Mouse (Mus musculus): Measurements from ENCODE around the gene Vps41. TPM values are rescaled to one million over a fixed set of nuclear protein-coding genes. Genes with fewer than 3 reads are reported as not detected.

Vps41 gene
- polyA plus RNA-seq, 1 experiment from 2014 or later = 105 TPM

DNA sequence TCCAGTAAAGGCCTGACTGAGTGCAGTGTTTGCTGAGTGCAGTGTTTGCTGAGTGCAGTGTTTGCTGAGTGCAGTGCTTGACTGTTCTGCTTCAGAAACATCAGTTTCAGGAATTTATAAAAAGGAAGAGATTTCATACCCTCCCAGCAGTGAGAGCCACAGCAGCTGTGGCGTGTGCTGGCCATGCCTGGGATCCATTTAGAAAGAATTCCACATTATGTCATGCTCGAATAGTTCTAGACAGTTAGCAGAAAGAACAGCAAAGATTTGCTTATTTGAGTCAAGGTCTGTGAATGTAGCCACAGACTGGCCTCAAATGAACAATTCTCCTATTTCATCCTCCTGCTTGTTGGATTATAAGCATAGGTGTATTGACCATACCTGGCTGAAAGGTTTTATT is 71.6 kb downstream of the Vps41 start:
- WGBS = 66% methylated on average over 2 of the region's 2 CpGs
- Histone ChIP-seq H3K27me3 (ENCODE audit: control insufficient read depth, insufficient read depth, low read length) (no peaks in the 10 kb centered on the region), H3K4me2 (no peak overlapping the region), H3K4me1 (ENCODE audit: control insufficient read depth, insufficient read depth, low read length) (no peaks in the 10 kb centered on the region), H3K4me3 (ENCODE audit: low read depth, low read length) (no peak overlapping the region), H3K27ac (ENCODE audit: low read depth, low read length) (no peak overlapping the region), H3K9ac (ENCODE audit: low read length) (no peak overlapping the region), H3K9me3 (ENCODE audit: control insufficient read depth, low read length) (no peaks in the 10 kb centered on the region), H3K36me3 (ENCODE audit: control insufficient read depth, insufficient read depth, low read length) (no peaks in the 10 kb centered on the region)
- no peak for ATAC-seq (ENCODE audit: low FRiP score)
- DNase-seq (ENCODE audit: low spot score, missing footprints) = peak; percentile 72

DNA sequence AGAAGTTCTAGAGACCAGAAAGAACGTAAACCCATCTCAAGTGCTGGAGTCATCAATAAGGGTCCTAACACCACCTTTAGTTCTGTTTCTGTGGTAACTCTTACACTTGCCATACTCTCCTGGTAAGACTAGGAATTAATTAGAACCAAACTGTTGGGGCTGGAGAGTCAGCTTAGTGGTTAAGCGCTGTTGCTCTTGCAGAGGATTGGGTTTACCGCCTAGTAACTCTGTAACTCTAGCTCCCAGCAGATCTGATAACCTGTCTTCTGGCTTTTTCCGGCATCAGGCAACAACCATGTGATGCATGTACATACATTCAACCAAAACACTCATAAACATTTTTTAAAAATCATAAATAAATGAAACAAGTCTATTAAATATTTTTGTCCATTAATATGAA is 72.6 kb downstream of the Vps41 start:
- no peak overlapping the region for H3K27ac ChIP-seq (ENCODE audit: low read depth, low read length)
- no peak overlapping the region for H3K9ac ChIP-seq (ENCODE audit: low read length)
- 95% methylated on average over 4 of the region's 4 CpGs for WGBS
- peak; percentile 59 for DNase-seq (ENCODE audit: low spot score, missing footprints)
- H3K36me3 ChIP-seq (ENCODE audit: control insufficient read depth, insufficient read depth, low read length) = no peaks in the 10 kb centered on the region
- no peak overlapping the region for H3K4me2 ChIP-seq
- H3K27me3 ChIP-seq (ENCODE audit: control insufficient read depth, insufficient read depth, low read length) = no peaks in the 10 kb centered on the region
- H3K4me3 ChIP-seq (ENCODE audit: low read depth, low read length) = no peak overlapping the region
- no peaks in the 10 kb centered on the region for H3K9me3 ChIP-seq (ENCODE audit: control insufficient read depth, low read length)
- ATAC-seq (ENCODE audit: low FRiP score) = no peak
- no peaks in the 10 kb centered on the region for H3K4me1 ChIP-seq (ENCODE audit: control insufficient read depth, insufficient read depth, low read length)

DNA sequence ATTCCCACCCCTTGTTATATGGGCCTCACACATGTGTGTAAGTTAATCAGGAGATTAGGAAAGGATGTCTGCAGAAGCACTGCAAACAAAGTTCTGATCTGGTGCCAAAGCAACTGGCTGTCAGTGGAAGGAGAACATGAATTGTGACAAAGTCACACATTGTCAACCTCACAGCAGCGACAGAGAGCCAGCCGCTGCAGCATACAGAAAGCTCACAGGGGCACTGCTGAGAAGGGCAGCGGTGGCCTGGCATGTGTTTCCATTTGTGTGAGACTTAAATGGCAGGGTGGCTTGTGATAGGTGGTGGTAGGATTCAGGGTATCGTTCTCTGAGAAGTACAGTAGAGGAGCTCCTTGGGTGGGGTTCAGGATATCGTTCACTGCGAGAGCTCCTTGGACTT is 73.0 kb downstream of the Vps41 start:
- ATAC-seq (ENCODE audit: low FRiP score) (no peak), DNase-seq (ENCODE audit: low spot score, missing footprints) (no peak)
- no peaks in the 10 kb centered on the region for H3K4me1 ChIP-seq (ENCODE audit: control insufficient read depth, insufficient read depth, low read length)
- H3K27ac ChIP-seq (ENCODE audit: low read depth, low read length) = no peak overlapping the region
- H3K4me3 ChIP-seq (ENCODE audit: low read depth, low read length) = no peak overlapping the region
- no peaks in the 10 kb centered on the region for H3K9me3 ChIP-seq (ENCODE audit: control insufficient read depth, low read length)
- 84% methylated on average over 6 of the region's 6 CpGs for WGBS
- H3K9ac ChIP-seq (ENCODE audit: low read length) = no peak overlapping the region
- no peaks in the 10 kb centered on the region for H3K27me3 ChIP-seq (ENCODE audit: control insufficient read depth, insufficient read depth, low read length)
- no peak overlapping the region for H3K4me2 ChIP-seq
- no peaks in the 10 kb centered on the region for H3K36me3 ChIP-seq (ENCODE audit: control insufficient read depth, insufficient read depth, low read length)

DNA sequence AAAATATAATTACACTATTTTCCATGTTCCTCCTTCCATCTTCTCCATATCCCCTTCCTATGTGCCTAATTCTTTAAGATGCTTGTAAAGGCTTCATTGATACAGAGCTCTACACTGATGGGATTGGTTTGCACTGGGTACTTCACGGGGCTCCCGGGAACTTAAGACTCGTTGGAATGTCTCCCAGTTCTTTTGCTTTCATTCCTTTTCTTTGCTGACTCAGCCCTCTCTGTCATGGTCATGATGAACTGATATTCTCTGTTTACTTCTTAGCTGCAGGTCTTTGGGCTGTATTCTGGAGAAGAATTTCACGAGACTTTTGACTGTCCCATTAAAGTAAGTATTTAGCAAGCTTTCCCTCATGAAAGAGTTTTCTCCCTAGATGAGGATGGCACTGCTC is 74.2 kb downstream of the Vps41 start:
- no peaks in the 10 kb centered on the region for H3K36me3 ChIP-seq (ENCODE audit: control insufficient read depth, insufficient read depth, low read length)
- no peaks in the 10 kb centered on the region for H3K9me3 ChIP-seq (ENCODE audit: control insufficient read depth, low read length)
- H3K27me3 ChIP-seq (ENCODE audit: control insufficient read depth, insufficient read depth, low read length) = no peaks in the 10 kb centered on the region
- 34% methylated on average over 4 of the region's 4 CpGs for WGBS
- no peak overlapping the region for H3K4me3 ChIP-seq (ENCODE audit: low read depth, low read length)
- no peak overlapping the region for H3K27ac ChIP-seq (ENCODE audit: low read depth, low read length)
- no peak for DNase-seq (ENCODE audit: low spot score, missing footprints)
- H3K4me2 ChIP-seq = no peak overlapping the region
- H3K9ac ChIP-seq (ENCODE audit: low read length) = no peak overlapping the region
- no peaks in the 10 kb centered on the region for H3K4me1 ChIP-seq (ENCODE audit: control insufficient read depth, insufficient read depth, low read length)
- no peak for ATAC-seq (ENCODE audit: low FRiP score)

DNA sequence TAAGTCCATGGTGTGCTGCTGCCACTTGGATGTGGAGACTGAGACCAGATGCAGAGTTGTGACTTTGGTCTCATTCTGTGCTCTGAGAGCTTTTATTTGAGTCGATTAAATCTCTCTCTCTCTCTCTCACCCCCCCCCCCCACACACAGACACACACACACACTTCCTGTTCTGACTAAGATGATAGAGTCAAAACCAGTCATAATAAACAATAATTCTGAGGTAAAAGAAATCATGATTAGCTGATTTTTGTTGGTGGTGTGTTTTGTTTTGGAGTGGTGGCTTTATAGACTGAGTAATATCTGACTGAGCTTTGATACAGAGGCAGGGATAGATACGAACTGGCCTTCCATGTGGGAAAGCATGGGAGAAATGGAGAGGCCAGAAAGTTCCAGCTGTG is 74.6 kb downstream of the Vps41 start:
- Histone ChIP-seq H3K9me3 (ENCODE audit: control insufficient read depth, low read length) (no peaks in the 10 kb centered on the region), H3K9ac (ENCODE audit: low read length) (no peak overlapping the region), H3K4me2 (no peak overlapping the region), H3K27ac (ENCODE audit: low read depth, low read length) (no peak overlapping the region), H3K4me1 (ENCODE audit: control insufficient read depth, insufficient read depth, low read length) (no peaks in the 10 kb centered on the region), H3K4me3 (ENCODE audit: low read depth, low read length) (no peak overlapping the region), H3K27me3 (ENCODE audit: control insufficient read depth, insufficient read depth, low read length) (no peaks in the 10 kb centered on the region), H3K36me3 (ENCODE audit: control insufficient read depth, insufficient read depth, low read length) (no peaks in the 10 kb centered on the region)
- no peak for ATAC-seq (ENCODE audit: low FRiP score)
- no peak for DNase-seq (ENCODE audit: low spot score, missing footprints)
- 94% methylated on average over 2 of the region's 2 CpGs for WGBS

DNA sequence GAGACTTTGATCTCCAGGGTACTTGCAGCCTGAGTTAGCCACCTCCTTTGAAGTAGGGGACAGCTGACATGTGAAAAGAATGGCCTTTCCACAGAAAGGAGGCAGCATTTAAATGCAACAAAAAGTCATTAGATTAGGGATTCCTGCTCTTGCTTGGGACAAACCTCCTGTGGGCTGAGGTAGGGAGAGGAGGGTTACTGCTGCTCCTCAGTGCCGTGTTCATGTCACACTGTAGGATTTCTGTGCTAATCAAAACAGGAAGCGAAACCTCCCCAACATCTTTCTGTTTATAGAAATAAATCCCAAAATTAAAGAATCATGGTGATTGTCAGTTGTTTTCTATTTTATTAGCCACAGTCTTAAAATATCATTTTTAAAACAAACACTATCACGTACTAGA is 77.4 kb downstream of the Vps41 start:
- DNase-seq (ENCODE audit: low spot score, missing footprints) (peak; percentile 71), ATAC-seq (ENCODE audit: low FRiP score) (no peak)
- H3K36me3 ChIP-seq (ENCODE audit: control insufficient read depth, insufficient read depth, low read length) = no peaks in the 10 kb centered on the region
- WGBS = 72% methylated on average over 3 of the region's 3 CpGs
- no peak overlapping the region for H3K9ac ChIP-seq (ENCODE audit: low read length)
- H3K4me3 ChIP-seq (ENCODE audit: low read depth, low read length) = no peak overlapping the region
- no peaks in the 10 kb centered on the region for H3K9me3 ChIP-seq (ENCODE audit: control insufficient read depth, low read length)
- no peak overlapping the region for H3K27ac ChIP-seq (ENCODE audit: low read depth, low read length)
- no peak overlapping the region for H3K4me2 ChIP-seq
- no peaks in the 10 kb centered on the region for H3K4me1 ChIP-seq (ENCODE audit: control insufficient read depth, insufficient read depth, low read length)
- H3K27me3 ChIP-seq (ENCODE audit: control insufficient read depth, insufficient read depth, low read length) = no peaks in the 10 kb centered on the region

DNA sequence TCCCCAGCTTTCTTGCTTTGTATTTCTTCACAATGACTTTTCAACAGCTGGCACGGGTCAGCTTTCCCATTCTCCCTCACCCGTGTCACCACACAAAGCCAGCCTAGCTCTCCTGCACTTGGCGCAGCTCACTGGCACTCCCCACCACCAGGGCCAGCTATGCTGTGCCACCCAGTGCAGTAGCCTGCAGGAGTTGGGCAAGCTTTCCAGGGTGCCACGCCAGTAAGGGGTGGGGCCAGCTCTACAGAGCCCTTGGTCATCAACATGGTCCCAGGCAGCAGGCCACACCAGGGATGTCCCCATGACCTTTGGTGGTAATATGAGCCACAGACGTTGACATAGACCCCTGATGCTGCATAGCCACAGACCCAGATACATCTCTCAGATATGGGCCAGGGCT is 80.5 kb downstream of the Vps41 start:
- Histone ChIP-seq H3K27ac (ENCODE audit: low read depth, low read length) (no peak overlapping the region), H3K4me3 (ENCODE audit: low read depth, low read length) (no peak overlapping the region), H3K4me2 (no peak overlapping the region), H3K9ac (ENCODE audit: low read length) (no peak overlapping the region), H3K27me3 (ENCODE audit: control insufficient read depth, insufficient read depth, low read length) (no peaks in the 10 kb centered on the region), H3K36me3 (ENCODE audit: control insufficient read depth, insufficient read depth, low read length) (no peaks in the 10 kb centered on the region), H3K9me3 (ENCODE audit: control insufficient read depth, low read length) (no peaks in the 10 kb centered on the region), H3K4me1 (ENCODE audit: control insufficient read depth, insufficient read depth, low read length) (no peaks in the 10 kb centered on the region)
- no peak for ATAC-seq (ENCODE audit: low FRiP score)
- WGBS = 88% methylated on average over 5 of the region's 5 CpGs
- peak; percentile 14 for DNase-seq (ENCODE audit: low spot score, missing footprints)

DNA sequence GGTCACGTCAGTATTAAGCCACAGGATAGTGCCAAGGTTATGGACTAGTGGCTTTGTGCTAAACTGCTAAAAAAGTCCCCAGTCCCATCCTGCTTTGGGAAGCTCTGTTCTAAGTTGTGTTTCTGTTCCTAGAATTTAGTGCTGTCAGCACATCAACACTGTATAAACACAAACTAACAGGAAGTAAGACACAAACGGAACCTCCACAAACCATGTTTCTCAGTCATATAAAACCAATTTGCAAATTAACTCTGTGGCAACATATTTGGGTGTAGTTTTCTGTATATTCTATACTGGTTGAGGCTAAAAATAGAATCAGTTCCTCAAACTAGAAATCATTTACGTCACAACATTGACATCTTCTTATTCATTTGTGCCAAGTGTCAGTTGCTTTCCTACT is 83.3 kb downstream of the Vps41 start:
- ATAC-seq (ENCODE audit: low FRiP score) (no peak), DNase-seq (ENCODE audit: low spot score, missing footprints) (peak; percentile 56)
- Histone ChIP-seq H3K4me3 (ENCODE audit: low read depth, low read length) (no peak overlapping the region), H3K4me1 (ENCODE audit: control insufficient read depth, insufficient read depth, low read length) (no peaks in the 10 kb centered on the region), H3K36me3 (ENCODE audit: control insufficient read depth, insufficient read depth, low read length) (no peaks in the 10 kb centered on the region), H3K27me3 (ENCODE audit: control insufficient read depth, insufficient read depth, low read length) (no peaks in the 10 kb centered on the region), H3K9ac (ENCODE audit: low read length) (no peak overlapping the region), H3K9me3 (ENCODE audit: control insufficient read depth, low read length) (no peaks in the 10 kb centered on the region), H3K4me2 (no peak overlapping the region), H3K27ac (ENCODE audit: low read depth, low read length) (no peak overlapping the region)
- WGBS = 87% methylated on average over 3 of the region's 3 CpGs

DNA sequence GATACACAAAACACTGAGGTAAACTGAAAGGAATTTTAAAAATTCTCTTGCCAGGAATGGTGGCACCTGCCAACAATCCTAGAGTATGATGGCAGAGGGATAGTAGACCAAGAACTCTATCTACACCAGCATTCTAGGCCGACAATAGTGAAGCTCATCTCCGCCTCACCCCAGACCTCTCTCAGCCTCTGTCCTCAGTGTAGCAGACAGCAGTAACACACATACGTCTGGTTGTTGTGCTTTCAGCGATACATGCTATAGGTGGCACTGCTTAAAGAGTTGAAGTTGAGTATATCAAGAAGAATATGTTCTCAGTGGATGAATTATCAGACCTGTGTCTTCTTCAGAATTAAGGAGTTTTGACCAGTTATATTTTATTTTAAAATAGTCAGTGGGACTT is 92.4 kb downstream of the Vps41 start:
- no peak for DNase-seq (ENCODE audit: low spot score, missing footprints)
- 80% methylated on average over 4 of the region's 4 CpGs for WGBS
- Histone ChIP-seq H3K4me2 (no peak overlapping the region), H3K36me3 (ENCODE audit: control insufficient read depth, insufficient read depth, low read length) (no peaks in the 10 kb centered on the region), H3K4me3 (ENCODE audit: low read depth, low read length) (no peak overlapping the region), H3K27me3 (ENCODE audit: control insufficient read depth, insufficient read depth, low read length) (no peaks in the 10 kb centered on the region), H3K27ac (ENCODE audit: low read depth, low read length) (no peak overlapping the region), H3K4me1 (ENCODE audit: control insufficient read depth, insufficient read depth, low read length) (no peaks in the 10 kb centered on the region), H3K9ac (ENCODE audit: low read length) (no peak overlapping the region), H3K9me3 (ENCODE audit: control insufficient read depth, low read length) (no peaks in the 10 kb centered on the region)
- ATAC-seq (ENCODE audit: low FRiP score) = 0 out of 2 replicates have a peak, but pooled peaks have one; percentile 48

Measured in midbrain, embryonic 11.5 days (tissue).